Mouse (Mus musculus): ENCODE results near the gene Gbp7.
"Not testable (repeated sequence)": the region's sequence is repeated elsewhere in the genome, so short reads cannot be mapped to it uniquely, and the experiment has no call there.

The Gbp7 gene

DNA sequence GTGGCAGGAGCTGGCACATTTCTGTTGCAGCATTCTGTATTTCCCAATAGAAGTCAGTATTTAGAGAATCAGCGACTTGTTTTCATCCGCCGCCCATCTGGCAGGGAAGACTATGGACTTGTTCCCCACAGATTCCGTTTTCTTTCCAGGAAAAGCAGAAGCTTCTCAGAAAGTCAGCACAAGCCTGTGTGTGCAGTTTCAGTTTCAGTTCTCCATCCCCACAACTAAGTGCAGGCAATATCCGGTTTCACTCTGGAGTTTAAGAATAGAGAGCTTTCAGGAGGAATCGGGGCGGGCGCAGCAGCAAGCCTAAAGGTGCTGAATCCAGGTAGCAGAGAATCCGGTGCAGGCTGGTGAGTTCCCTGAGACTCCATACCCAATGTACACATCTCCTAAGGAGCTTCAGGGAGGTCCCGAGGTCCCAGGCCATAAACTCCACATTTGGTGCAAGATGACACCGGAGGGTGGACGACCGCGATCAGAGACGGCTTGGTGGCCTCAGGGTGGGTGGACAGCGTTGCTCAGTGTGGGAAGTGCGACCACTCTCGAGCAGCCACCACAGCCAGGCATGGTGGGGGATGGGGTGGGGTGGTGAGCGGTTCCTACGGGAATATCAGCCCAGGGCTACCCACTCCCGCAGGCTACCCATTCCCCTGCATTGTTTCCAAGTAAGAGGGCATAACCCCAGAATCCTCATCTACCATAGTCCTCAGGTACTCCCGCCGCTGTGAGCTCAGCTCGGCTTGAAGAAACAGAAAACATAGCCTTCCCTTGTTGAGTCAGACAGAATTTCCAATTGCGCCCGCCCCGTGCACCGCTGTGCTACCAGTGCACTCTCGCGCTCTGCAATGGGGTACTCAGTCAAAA is at the start of gene Gbp7:
Gene Gbp7, plus strand, starts transcription at position 256 of the 867 bp plus-strand sequence.
- DNase-seq = peak; percentile 52 to 56

DNA sequence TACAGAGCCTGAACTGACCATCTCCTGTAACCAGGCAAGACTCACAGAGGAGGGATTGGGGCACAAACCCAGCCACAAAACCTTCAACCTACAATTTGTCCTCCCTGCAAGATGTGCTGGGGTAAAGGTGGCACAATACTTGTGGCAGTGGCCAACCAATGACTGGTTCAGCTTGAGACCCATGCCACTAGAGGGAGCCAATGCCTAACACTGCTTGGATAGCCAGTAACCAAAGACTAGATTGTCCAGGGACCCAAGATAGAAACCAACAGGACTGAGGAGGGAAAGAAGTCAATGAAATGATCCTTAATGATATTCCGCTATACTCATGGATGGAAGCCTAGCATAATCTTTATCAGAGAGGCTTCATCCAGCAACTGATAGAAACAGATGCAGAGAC is 39.7 kb upstream of the Gbp7 start:
- DNase-seq = peak; percentile 36 to 83

DNA sequence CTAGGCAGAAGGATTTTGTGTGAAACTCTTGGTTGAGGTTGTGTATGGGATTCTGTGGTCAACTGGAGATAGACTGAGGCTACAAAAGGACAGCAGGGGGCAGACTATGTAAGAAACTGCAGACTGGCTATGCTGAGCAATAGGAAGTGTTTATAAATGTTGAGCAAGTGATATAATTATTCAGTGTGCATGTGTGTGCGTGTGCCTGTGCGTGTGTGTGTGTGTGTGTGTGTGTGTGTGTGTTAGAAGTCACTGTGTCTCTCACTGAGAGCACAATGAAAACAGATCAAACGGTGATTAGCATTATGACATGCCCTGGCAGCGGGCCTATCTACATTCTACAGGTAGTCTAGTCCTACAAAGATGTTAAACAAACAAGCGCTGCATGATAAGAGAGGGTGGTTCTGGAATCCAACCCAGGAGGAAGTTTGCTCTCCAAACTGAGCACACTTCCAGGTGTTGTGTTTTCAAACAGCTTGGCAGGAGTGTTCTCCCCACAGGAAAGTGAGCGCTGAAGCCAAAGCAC is 36.5 kb upstream of the Gbp7 start, which contains the start of gene Gbp5:
Gene Gbp5, plus strand, starts transcription at position 443 of the 526 bp plus-strand sequence.
- peak; percentile 88 to 91 for DNase-seq

DNA sequence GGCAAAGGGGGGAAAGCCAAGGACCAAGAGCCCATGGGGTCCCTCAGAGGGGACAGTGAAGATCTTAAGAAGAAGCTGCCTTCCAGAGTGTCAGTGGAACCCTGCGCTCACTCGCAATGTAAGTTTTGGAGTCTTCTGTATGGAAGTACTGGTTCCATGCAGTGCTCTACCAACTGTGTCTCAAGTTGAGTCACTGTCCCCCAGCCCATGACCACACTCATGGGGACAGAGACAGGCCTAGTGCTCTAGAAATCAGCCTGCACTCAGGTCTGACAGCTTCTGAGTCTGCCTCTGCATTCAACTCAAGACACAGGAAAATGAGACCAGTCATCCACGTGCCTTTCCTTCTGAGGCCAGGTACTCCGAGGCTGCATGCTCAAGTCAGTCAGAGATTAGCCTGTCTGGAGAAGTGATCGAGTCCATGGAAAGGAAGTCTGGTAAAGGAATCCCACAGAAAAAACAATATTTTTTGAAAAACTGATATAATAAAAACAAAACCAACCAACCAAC is 34.9 kb upstream of the Gbp7 start:
- no peak for DNase-seq

DNA sequence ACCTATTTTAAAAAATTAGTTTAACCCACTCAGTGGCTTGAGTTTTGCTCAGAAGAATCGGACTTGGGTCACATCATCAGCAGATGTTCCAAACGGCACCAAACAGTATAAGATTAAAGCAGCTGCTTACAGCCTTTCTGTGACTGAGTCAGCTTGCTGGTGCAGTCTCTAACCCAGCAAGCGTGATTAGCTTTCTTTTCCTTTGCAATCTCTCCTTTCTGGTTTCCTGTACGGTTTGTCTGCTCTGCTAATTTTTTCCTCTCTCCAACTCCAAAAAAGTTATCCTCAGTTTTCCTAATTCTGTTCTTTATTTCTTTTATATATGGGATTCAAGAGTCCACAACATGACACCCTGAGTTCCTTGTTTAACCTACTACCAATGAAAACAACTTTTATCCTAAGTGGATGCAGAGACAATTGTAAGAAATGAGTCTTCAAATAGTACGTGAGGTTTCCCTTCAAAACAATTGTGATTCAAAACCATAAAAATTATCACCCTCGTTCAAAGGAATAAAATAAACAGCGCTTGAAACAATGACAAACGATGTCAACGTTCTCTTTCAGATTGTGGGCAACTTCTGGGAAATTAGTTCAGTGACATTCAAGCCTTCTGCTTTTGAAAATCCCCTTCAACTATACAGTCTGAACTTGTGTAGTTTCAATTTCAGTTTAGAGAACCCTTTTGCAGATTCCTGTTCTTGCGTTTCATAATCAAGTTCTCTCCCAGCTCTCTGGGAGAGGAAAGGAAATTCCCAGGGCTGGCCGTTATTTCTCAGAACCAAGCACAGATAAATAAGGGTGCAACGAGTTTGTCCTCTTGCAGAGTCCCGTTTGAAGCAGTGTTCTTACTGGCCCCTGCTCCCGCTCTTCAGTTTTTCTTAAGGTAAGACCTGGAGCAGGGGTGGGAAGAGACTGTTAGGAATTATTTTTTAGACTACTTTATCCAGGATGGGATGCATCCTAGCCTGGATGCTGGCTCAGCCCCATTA is 33.7 kb upstream of the Gbp7 start:
- DNase-seq = peak in 1 of 2 experiments; percentile 16

DNA sequence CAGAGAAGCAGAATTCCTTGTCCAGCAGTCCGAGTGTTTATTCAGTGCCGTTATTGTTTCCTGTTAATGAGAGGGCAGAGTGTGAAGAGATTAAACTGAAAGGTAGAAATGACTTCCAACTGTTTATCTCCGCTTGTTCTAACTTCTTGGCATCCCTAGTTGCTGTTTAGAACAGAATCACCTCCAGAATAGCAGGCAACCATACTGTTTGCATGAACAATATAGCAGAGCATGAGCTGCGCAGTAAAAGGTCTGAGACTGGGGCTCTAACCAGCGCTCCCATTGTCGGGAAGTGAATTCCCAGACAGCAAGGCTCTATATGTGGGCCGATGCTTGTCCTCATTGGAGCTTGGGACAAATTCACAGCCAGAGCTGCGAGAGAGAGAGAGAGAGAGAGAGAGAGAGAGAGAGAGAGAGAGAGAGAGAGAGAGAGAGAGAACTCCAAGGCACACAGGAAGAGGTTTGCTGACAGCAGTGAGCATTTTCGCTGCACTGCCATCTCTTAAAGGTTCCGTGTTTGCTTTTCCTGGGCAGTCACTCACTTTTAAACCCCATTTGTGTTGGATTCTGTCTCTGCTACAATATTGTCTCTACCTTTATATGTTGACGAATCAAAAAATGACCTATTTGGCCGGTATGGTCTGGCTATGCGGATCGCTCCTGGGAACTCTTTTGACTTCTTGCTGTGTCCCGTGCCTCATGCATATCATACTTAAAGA is 32.9 kb upstream of the Gbp7 start:
- DNase-seq = no peak

DNA sequence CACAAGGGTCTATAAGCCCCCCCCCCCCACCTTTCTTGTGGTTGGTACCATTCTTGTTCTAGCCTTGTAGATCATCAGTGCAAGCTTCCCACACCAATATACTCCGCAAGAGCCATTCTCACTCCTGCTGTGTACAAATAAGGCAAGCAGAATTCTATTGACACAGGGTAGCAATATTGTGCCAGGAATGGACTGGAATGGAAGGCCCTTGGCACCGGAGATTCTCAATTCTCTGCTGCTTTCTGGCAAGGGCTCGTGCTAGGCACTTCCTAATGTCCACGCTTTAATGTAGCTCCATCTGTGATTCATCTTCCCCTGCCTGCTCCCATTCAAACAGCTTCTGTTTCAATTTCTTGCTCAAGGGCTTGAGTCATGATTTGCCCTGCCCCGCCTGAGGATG is 31.2 kb upstream of the Gbp7 start:
- no peak for DNase-seq

DNA sequence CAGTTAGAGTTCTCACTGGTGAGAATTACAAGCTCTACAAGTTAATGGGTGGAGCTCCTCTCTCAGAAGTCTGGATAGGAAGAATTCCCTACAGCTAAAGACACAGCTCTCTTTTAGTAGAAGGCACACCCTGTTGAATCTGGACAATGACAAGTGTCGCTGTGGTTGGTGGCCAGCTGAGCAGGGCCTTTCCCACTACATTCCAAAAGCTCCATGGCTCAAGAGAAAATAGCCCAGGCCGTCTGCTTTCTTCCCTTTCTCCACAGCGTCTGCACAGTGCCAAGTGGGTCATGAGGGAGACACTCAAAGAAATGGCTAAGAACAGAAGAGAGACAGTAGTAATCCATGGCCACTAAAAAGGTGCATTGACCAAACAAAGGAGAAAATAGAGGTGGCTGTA is 2.0 kb upstream of the Gbp7 start:
- no peak for DNase-seq

DNA sequence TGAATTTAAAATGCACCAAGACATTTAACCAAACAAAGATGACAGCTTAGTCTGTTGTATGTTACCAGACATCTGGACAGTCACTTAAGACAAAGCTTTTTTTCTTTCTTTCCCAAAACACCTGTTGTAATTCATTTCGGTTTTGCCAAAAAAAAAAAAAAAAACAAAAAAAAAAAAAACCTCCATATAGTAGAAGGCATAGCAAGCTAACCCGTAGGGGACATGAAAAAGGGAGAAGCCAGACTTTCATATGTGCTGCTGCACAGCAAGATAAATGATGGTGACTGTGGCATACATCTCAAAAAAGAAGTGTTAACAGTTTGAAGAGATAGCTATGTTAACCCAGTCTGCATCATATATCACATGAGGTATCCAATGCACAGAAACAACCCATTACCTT is 545 bp upstream of the Gbp7 start:
- DNase-seq = no peak

DNA sequence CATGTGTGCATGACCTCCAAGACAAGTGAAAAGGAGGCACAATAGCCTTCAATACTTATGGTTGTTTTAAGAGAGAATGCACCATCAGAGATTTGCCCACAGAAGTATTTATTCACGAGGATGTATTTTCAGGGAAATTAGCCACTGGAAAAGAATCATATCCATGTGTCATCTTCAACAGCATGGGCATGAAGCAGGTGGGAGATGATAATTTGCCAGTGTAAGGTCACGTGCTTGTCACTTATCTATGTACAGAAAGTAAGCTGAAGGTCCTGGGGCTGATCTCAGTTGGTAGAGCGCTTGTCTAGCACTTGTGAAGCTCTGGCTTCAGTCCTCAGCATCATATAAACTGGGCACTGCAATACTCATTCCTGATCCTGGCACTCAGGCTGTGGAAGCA is 1.5 kb downstream of the Gbp7 start:
- DNase-seq = no peak

DNA sequence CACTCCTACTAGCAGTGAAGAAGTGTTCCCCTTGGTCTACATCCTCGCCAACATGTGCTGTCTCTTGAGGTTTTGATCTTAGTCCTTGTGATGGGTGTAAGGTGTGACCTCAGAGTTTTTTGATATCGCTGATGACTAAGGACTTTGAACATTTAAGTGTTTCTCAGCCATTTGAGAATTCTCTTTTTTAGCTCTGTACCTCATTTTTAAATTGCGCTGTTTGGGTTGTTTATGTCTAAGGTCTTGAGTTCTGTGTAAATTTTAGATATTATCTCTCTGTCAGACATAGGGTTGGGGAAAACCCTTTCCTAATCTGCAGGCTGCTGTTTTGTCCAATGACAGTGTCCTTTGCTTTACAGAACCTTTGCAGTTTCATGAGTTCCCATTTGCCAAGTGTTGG is 3.0 kb downstream of the Gbp7 start:
- no peak for DNase-seq

DNA sequence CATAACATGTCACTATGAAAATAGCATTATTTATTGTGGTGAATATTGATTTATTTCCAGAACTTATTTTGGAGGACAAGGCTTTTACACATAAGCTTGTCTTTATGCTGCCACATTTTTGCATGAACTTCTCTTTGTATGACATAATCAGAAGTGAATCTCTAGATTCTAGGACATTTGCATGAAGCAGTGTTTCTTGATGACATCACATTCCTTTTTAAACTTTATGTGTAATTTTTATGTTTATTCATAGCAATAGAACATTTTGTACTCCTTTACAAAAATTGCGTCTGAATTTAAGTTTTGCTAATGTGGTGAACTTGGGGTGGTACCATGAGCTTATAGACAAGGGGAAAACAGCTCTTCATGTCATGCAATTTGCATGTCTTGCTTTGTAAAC is 5.5 kb downstream of the Gbp7 start:
- no peak for DNase-seq

DNA sequence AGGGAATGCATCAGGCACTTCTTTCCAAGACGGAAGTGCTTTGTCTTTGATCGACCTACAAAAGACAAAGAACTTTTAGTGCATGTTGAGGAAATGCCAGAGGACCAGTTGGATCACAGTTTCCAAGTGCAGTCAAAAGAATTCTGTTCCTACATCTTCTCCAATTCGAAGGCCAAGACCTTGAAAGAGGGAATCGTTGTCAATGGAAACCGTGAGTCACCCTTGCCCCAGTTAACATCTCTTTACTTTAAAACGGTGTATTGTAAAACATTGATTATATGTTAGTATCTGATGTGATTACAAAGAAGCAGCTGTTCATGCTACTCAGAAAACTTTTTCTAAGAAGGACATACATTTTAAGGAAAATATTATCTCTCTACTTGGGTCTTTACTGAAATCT is 11.2 kb downstream of the Gbp7 start:
- no peak for DNase-seq

DNA sequence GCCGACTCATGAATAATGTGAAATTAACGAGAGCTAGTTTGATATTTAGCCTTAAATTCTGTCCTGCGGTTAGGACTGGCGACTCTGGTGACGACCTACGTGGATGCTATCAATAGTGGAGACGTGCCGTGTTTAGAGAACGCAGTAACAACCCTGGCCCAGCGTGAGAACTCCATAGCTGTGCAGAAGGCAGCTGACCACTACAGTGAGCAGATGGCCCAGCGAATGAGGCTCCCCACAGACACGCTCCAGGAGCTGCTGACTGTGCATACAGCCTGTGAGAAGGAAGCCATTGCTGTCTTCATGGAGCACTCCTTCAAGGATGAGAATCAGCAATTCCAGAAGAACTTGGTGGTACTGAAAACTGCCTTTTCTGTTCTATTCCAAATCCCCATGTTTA is 12.6 kb downstream of the Gbp7 start:
- DNase-seq = not testable (repeated sequence)

DNA sequence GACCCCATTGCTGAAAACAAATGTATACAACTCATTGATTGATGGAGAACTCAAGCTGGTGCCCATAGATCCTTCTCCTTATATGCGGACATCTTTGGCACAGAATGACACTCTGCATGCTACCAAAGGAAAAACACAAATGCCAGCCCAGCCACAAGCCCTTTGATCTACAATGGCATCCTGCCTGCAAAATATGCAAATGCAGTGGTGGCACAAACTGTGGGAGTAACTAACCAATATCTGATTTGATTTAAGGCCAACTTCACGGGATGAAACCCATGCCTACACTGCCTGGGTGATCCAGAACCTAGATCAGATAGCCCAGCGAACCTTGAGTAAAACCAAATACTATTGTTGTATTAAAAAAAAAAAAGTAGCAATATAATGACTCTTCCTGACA is 16.5 kb downstream of the Gbp7 start:
- no peak for DNase-seq

DNA sequence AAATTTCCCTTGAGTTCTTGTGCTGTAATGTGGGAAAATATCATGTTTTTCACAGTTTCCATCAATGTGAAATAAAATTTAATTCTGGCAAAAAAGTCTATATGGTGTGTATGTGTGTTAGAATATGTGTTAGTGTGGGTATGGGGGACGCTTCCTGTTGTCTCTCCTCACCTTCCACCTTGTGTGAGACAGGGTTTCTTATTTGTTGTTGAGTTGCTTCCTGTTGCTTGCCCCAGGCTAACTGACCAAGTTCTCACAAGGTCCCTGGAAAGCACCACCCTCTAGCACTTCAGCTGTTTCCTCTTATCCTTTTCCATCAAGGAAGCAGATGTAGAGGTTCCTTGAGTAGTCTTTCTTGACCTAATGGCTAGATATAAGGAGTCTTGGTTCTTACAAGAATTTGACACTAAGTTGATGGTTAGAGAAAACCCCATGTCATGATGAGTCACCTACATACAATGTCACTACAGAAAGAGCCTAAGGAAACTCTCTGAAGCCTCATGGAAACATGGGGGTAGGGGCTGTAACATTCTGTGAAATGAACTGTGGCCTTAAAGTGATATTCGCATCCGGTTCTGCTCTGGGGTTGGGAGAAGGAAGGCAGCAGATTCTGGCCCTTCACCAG is 20.0 kb downstream of the Gbp7 start:
- DNase-seq = no peak

DNA sequence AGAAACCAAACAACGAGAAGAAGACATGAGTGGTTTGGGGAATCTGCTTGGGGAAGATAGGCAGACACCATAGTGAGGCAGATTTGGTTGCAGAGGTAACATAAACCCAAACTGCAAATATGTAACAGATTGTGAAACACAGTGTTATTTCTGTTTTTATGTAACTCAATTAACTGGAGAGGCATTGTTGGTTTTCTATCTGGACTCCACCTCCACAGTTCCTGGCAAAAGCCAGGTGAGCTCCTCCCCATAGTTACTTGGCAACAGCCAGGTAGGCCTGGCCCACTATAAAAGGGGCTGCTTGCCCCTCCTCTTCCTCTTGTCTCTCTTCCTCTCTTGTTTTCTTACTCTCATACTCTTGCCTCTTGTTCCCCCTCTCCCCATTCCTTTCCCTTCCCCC is 24.5 kb downstream of the Gbp7 start:
- no peak for DNase-seq

DNA sequence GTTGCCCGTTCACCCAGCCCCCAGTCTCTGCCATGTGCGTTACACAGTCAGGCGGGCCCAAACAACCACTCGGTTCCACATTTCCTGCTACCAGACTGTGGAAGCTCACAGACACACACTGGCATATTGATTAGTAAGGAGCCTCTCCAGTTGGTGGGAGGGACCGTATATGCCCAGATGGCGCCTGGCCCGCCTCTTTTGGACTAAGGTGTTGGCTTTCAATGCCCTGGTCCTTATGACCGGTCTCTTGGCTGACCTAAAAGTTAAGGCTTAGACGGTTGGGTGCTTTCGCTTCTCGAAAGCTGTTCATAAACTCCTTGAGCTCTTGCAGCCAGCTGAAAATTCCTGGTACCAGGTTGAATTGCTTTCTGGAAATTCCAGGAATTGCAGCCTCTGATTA is 25.5 kb downstream of the Gbp7 start:
- no peak for DNase-seq

DNA sequence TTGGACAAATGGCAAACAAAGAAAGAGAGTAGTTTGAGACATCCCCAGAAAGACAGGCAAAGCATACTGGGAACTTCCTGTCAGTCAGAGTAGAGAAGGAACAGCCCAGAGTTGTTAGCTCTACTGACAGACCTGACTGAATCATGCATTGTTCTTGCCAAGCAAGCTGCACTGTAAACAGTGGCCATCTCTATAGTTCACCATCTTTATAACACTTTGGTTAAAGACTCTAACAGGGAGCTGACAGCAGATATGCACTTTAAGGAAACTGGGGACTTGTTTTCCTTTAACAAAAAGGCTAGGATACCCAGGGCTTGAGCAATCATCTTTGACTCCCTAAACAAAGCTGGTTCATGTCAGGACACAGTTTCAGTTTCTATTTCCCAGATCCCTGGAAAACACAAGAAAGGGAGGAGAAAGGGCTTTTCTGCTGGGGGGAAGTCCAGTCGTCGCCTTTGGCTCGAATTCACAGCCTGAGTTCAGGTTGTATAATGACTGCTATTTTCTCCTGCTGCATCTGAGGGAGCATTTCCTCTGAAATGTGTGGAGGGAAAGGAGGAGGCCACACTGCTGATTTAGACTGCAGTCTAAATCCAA is 29.6 kb downstream of the Gbp7 start, which contains the start of gene Gbp3:
Gene Gbp3, plus strand, starts transcription at position 395 of the 597 bp plus-strand sequence.
- peak; percentile 26 to 27 for DNase-seq

DNA sequence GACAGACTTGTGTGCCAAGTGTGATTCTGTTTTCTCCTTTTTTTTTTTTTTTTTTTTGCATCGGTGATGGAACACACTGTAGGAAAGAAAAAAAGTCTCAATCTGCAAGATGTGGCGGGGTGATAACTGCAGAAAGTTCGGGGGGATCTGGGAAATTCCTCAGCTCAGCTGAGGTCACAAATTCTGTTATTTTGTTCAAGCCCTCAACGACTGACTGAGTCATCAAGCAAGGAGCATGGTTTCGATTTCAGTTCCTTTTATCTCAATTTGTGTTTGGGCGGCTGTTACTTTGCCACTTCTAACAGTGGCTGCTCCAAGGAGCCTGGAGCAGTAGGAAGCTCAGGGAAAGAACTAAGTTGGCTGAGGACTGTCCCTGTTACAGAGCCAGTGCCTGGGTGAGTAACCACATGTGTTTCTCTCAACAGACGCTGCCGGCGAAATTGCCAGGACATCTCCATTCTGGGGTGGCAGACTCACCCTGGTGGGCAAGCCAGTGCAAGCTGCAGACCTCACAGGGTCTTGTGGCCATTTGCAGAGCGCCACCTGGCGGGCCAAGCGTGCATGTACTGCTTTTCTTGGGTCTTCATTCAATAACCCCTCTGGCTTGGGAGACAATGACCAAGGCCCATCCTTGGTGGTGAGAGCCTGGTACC is 30.3 kb downstream of the Gbp7 start:
- peak; percentile 91 for DNase-seq

Data from lung, postnatal 4 days (tissue).